Mouse (Mus musculus) kidney, adult 2 months (tissue): ENCODE results near the gene Nln.

ENCODE experiments used
- CTCF ChIP-seq: fragments of 200-500 bp; conservative IDR thresholded peaks from 2 replicates; pipeline ENCODE4 v1.5.1; 2011; ENCODE audit warnings: low read depth, mild to moderate bottlenecking, control low read depth, low read length, moderate library complexity, mixed read lengths; ENCODE audit not compliant: insufficient read depth, insufficient read length
- POLR2A ChIP-seq: fragments of 200-500 bp; IDR thresholded peaks from one replicate; pipeline ENCODE4 v1.6.1; 2011; ENCODE audit warnings: low read depth, low read length, control low read depth

GRCm38 (mm10) chr13:104070703-104071102 lies 38.7 kb downstream of the Nln start:
- no peak for TF ChIP-seq POLR2A
- TF ChIP-seq CTCF, result no peak
